Mouse (Mus musculus) megakaryocyte, embryonic 14.5 days (primary cell): Measurements from ENCODE around the gene Ar.

Experiments
- FLI1 ChIP-seq: IDR thresholded peaks from 2 replicates; pipeline ENCODE4 v1.6.1; 2012; ENCODE audit warnings: low read length, inconsistent platforms, mixed read lengths
- GATA1 ChIP-seq: IDR thresholded peaks from 3 replicates; pipeline ENCODE4 v1.6.1; 2012; ENCODE audit warnings: mixed read lengths, low read length, inconsistent platforms, borderline replicate concordance

- TF ChIP-seq GATA1: no peak
- no peak for TF ChIP-seq FLI1
Measured at GRCm38 (mm10) chrX:98317483-98317882, 168.9 kb downstream of the Ar start.
